Mouse (Mus musculus) adrenal gland, postnatal 10 days (tissue): Measurements from ENCODE around the gene 3110001I22Rik. TPM values are rescaled to one million over a fixed set of nuclear protein-coding genes. Genes with fewer than 3 reads are reported as not detected.
"Not testable (repeated sequence)": the region's sequence is repeated elsewhere in the genome, so short reads cannot be mapped to it uniquely, and the experiment has no call there.

Experiments
- DNase-seq: peaks from one replicate; pipeline ENCODE4 v3.0.0; 2021; ENCODE audit warnings: mixed read lengths
- long read RNA-seq, 2 experiments: library from polyadenylated mRNA; stranded (forward); transcript quantifications; one replicate each; pipeline ENCODE4 v2.0.0; 2021
- total RNA-seq, 2 experiments: library from RNA; stranded (reverse); gene quantifications; 2 replicates each; pipeline ENCODE4 v1.2.3; 2021

The 3110001I22Rik gene
- total RNA-seq: 1 to 10 TPM; 6.5 to 7.5 TPM
- long read RNA-seq, experiment 1, transcript 3110001I22Rik-203 (2 exons, 1,705 nt): major isoform, 9 of 10 reads
- long read RNA-seq, experiment 1, partial matches to known transcripts: 0 of 10 reads
- long read RNA-seq, experiment 1, other reads (novel, unspliced or antisense): 0 of 10 reads
- long read RNA-seq, experiment 2, transcript 3110001I22Rik-203 (2 exons, 1,705 nt): major isoform, 5 of 6 reads
- long read RNA-seq, experiment 2, partial matches to known transcripts: 0 of 6 reads
- long read RNA-seq, experiment 2, other reads (novel, unspliced or antisense): 1 of 6 reads

DNA sequence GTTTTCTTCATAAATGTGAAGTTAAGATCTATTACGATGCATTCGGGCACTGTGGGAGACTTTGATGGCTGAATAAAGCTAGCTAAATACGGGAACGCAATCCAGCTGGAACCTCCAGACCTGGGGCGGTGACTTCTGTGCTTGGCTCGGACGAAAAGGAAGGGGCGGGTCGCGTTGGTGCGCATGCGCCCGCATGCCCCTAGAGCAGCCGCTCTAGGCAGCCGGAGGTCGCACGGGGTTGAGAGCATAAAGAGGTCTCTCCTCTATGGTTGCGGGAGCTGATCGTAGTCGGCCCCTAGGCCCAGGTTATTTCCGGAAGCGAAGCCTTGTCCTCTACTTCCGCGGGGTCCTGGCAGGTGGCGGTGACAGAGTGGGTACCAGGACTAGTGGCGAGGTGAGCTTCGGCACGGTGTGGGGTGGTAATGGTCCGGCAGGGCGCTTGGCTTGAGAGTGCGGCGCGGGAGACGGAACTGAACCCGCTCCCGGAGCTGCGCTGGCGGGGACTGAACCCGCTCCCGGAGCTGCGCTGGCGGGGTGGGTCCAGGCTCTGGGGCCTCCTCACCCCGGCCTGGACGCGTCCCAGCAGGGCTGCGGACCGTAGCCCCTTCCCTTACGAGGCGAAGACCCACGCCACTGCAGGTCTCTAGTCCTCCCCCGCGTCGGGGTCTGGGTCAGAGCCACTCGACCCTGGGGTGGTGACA is at the start of gene 3110001I22Rik, which contains the start of gene Bfar:
TSS of gene 3110001I22Rik (plus strand) at position 245 of the 701 bp plus-strand sequence.
TSS of gene Bfar (plus strand) at position 174 of the 701 bp plus-strand sequence.
- peak; percentile 93 for DNase-seq

DNA sequence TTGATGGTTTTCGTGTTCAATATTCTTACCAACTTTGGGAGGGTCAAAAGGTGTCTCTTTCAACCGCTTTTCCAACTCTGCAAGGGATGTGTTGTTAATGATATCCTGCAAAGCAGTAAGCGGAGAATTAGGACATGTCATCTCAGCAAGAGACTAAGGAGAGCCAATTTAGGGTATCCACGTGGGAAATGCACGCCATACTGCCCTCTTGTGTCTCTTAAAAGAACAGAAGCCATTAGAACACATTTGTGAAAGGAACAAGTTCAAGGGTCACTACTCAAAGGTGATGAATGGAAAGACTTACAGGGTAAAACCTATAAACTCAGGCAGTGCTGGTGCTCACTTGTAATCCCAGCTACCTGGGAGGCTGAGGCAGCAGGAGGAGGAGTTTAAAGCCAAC is 43.4 kb upstream of the 3110001I22Rik start:
- no peak for DNase-seq

DNA sequence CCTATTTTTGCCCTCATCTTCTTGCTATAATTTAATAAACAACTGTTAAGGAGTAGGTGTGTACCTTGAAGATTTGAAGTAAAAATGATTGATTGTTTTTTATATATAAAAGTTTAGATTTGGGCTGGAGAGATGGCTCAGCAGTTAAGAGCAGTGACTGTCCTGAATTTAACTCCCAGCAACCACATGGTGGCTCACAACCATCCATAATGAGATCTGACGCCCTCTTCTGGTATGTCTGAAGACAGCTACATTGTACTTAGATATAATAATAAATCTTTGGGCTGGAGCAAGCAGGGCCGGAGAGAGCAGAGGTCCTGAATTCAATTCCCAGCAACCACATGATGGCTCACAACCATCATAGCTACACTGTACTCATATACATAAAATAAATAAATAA is 33.5 kb upstream of the 3110001I22Rik start:
- not testable (repeated sequence) for DNase-seq

DNA sequence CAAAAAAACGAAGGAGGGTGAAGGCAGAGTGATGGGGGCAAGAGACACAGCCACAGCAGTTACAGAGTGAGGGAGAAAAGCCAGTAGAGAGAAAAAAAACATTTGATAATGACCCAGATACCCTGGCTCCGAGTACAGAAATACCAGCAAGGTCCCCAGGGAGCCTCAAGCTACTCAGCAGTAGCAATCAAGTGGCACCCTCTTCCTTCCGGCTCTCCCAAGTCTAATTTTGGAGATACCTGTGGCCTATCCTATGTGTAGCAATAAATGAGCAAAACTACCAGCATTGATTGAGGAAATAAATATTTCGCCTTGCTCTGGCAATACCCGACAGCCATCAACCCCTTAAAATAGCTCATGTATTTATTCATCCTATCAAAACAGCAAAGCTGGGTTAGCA is 32.2 kb upstream of the 3110001I22Rik start:
- no peak for DNase-seq

DNA sequence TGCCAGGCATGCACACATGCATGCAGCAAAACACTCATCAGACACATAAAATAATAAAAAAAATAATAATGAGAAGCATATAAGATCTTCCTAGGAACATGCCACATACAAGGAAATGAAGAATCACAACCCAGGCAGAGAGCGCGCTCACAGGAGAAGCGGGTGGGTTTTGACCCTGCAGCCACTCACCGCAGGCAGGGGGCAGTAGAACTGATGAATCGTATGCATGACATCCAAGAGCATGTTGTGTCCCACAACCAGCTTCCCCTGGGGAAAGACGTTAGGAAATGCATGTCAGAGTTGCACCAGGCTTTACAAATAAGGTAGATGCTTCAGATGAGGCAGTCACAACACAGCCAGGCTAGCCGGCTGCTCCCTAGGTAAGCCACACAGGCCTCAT is 31.7 kb upstream of the 3110001I22Rik start:
- DNase-seq: peak; percentile 30

DNA sequence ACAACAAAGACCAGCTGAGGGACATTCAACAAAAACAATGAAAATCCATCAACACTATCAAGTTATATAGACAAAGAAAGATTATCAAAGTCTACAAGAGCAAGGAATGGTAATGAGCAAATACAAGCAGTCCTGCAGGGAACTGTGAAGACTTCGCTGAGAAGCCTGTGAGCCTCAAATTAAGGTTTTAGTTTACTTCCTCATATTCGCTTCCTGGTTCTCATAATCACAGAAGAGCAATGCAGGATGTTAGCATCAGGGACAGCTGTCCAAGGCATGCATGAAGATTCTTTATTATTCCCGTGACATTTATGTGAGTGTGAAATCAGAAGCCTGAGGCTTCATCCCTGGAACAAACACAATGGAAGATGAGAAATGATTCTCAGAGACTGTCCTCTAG is 27.3 kb upstream of the 3110001I22Rik start:
- no peak for DNase-seq

DNA sequence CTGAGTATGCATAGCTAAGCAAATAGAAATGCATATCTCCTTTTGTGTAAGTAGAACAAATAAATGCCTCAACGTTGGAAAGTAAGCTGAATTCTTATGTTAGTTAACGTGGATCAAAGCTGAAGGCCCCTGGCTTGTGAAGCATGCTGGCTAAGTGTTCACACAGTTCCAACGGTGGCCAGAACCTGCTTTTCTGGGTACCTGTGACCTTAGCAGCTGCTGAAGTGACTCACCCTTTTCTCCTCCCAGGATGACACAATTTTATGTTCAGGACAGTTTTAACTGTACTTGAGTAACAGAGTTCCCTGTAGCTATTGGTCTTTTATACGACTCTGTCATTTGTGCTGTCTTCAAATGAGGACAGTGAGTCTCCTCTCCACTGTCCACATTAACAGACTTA is 25.8 kb upstream of the 3110001I22Rik start:
- no peak for DNase-seq

DNA sequence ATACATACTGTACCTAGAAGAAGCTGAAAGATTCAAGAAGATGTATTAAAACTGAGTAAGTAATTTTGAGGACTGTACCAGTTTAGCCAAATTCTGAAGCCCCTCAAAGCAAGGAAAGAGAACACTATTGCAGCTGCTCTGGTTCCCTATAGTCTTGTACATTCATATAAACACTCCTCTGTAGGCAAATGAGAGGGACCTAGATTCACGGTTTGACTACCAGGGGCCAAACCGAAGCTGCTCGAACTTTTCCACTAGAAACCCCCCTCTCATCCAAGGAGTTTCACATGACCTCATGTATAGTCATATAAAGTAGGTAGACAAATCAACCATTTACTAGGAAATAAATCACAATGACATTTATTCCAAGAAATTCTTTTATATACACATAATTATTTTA is 12.8 kb upstream of the 3110001I22Rik start:
- DNase-seq: no peak

DNA sequence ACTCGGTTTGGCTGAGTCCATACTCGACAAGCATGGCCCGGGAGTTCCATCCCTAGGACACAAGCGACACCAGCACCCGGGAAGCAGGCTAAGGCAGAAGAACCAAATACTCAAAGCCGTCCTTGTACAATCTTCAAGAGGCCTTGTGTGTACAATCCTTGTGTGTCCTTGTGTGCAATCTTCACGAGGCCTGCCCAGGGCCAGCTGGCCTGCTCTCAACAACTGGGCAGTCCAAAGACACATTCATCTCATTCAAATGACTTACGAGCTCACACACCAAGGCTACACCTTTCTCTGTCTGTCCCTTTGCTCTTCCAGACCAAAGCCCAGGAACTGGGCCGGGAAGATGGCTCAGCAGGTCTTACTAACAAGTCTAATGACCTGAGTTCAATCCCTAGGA is 11.0 kb upstream of the 3110001I22Rik start:
- DNase-seq: peak; percentile 55

DNA sequence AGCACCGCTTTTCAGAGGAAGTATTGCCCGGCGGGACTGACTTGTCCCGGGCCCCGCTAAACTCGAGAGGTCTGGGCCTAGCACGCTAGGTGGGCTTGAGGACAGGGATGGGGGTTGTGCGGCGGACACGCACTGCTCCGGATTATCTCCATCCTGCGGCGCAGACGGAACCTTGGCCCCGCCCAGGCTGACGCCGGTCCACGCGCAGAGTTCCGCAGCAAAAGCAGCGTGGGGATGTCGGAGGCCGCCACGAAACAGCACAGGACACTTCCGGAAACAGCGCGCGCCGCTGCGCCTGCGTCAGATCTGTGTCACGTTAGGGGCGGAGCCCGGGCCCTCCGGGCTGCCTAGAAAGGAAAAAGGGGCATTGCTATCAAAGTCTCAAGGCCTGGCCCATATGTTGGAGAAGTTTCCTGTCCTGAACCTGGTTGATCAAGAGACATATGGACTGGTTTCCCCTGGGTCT is 3.8 kb upstream of the 3110001I22Rik start, which contains the start of gene Parn:
TSS of gene Parn (minus strand) at position 293 of the 466 bp plus-strand sequence.
- peak; percentile 96 for DNase-seq

DNA sequence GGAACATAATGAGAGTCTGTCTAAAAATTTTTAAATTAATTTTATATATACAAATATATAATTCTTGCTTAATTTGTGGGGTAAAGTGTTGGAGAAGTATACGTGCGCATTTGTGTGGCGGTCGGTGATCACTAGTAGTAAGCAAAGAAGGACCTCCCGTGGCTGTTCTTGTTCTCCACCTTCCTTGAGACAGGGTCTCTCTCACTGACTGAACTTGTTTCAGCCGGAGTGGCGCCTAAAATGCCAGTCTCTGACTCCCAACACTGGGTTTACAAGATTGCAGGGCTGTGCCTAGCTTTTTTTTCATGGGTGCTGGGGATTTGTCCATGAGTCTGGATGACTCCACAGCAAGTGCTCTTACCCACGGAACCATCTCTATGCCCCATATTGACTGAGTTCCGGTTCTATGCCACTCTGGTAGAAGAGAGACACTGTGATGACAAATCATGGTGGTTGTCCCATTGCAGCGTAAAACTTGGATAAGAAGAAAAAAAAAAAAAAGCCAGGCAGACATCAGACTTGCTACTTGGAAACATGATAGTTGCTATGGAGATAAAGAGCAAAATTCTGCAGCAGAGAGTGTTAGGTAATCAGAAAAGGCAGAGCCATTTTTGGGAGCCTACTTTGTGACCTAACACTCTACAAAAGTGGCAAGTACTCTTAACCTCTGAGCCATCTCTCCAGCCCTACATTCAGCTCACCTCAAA is 3.2 kb upstream of the 3110001I22Rik start:
- DNase-seq: no peak

DNA sequence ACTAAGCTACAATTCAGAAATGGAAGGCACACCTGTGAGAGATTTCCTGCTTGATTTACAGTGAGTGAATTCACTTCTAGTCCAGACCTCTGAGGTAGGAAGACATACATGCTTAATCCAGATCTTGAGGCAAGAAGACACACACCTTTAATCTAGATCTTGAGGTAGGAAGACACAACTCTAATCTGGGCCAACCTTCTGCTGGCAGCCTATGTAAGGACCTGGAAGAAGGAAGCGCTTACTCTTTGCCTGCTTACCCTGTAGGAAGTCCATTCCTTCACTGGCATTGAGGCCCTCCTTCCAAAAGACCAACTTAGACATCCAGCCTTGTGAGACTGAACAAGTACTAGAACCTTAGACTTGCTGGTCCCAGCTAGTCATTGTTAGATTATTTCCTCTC is 2.4 kb upstream of the 3110001I22Rik start:
- DNase-seq: no peak

DNA sequence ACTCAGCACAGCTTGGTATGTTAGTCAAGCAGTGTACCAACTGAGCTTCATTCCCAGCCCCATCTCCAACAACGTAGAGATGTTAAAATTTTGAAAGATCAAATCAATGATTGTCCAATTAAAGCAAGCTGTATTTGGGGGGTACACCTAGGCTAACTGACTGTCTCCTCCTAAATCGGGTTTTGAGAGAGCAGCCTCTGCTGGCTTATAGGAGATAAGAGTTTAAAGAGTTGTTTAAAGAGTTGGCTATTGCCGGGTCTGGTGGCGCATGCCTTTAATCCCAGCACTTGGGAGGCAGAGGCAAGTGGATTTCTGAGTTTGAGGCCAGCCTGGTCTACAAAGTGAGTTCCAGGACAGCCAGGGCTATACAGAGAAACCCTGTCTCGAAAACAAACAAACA is 833 bp upstream of the 3110001I22Rik start:
- DNase-seq: not testable (repeated sequence)

DNA sequence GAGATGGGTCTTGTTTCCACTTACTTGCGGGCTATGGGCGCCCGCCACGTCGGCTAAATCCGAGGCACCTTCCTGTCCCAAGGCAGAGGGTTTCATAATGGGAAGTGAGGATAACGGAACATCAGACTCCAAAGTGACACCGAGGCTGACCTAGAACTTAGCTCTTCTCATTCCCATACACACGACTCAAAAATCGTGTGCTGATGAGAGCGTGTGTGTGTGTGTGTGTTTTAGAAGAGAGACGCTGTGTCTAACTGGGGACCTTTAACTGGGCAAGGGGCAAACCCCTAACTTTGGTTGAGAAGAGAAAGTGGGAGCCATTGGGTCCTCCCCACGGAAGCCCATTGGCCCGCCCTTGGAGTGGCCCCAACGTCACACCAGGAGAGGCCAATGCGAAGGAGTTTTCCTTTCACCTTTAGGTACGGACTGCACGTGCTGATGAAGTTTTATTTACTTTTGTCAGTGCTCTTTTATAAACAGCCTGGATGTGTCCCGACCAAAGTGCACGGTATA is 713 bp downstream of the 3110001I22Rik start:
- DNase-seq: peak; percentile 84

DNA sequence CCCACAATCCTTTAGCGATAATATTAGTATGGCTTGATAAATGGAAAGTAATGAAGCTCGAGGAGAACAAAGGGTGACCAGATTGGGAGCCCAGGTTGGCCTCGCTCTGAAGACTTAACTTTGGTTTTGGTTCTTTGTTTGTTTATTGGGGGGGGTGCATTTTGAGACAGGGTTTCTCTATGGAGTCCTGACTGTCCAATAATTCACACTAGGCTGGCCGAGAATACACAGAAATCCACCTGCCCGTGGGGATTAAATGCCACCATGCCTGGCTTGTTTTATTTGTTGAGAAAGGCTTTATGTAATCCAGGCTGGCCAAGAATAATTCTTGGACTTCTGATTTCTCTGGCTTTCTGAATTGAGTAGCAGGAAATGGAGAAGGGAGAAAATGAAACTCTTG is 1.4 kb downstream of the 3110001I22Rik start:
- DNase-seq: no peak

DNA sequence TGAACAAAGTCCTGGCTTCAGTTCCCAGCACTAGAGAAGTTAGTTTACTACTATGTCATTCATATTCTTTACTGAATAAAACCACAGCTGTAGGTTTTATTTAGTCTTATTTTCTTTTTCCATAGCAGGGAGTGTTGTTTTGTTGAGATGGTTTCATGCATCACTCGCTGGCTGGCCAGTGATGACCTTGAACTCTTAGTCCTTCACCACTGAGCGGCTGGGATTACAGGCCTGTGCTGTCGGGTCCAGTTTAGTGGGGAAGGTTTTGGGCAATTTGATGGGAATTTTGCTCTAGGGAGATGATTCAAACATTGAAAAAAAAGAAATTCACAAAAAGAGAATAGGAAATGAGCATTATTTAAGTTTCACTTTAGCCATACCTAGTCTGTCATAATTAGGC is 2.8 kb downstream of the 3110001I22Rik start:
- DNase-seq: no peak

DNA sequence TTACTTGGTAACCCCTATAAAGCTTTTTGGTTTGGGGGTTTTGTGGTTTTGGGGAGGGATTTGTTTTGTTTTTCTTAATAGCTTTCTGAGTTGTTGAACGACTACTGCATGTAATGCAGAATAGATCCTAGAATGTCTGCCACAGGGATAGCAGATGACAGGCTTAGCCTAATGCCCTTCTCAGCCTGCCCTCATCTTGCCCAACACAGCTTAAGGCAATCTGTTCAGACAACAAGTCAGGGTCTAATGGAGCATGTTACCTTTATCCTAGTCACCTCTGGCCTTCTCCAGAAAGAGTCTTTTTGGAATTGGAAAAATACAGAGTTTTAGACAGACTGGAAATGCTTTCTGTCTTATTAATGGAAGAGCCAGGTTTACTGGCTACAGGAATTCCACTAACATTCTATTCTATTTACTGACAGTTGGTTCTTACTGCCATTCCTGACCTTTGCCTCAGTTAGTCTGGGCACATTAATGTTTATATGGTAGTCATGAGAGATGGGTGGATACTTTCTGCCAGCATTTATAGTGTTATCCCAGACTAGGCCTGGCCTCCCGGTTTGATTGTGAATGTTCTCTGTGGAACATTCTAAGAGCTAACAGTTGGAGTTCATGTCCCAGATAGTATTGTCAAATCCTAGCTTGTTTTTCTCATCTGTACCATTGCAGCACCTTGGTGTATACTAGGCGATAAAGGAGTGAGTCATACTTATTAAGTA is 7.0 kb downstream of the 3110001I22Rik start:
- DNase-seq: no peak

DNA sequence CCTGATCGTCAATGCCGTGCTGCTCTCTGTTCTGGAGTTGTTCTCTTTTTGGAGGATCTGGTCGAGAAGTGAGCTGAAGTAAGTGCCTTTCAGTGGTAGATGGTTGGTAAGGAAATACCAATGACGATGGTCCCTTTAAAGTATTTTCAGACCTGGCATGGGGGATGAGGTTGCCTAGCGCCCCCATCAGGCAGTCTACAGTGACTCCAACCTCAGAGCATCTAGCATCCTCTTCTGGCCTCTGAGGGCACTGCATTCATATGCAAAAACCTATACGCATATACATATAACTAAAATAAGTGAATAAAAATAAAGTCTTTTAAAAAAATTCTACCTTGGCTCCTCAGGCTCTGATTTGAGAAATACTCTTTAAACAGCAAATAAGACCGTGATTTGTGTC is 27.3 kb downstream of the 3110001I22Rik start:
- DNase-seq: no peak

DNA sequence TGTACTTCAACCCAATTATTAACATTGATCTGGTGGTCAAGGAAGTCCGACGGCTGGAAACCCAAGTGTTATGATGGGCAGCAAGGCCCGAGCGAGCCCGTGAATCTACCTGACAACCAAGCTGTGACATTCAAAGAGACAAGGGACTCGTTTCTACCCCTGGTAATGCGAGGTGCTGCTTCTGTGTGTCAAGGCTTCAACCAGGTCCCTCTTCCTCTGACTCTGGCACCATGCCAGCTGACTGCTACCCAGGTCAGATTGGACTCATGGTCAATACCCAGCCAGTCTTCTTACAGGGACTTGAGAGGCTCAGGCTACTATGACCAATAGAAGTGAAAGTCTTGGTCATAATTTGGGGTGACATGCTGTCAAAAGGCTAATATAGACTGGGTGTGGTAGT is 30.5 kb downstream of the 3110001I22Rik start:
- peak; percentile 24 for DNase-seq

DNA sequence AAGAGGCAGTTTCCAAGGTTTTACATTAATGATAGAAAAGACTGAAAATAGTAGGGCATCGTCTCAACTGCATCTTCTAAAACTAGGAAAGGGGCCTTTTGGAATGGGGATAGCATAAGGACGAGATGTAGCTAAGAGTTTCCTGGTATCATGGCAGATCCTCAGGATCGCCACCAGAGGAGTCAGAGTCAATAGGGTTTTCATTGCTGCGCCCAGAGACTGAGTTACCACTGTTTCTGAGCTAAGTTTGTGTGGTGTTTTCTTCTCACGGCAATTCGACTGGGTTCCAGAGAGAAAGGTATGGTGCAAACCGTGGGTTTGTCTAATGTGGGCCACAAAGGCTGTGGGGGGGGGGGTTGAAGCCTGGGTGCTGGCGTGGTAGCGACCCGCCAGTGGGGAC is 32.9 kb downstream of the 3110001I22Rik start:
- no peak for DNase-seq

DNA sequence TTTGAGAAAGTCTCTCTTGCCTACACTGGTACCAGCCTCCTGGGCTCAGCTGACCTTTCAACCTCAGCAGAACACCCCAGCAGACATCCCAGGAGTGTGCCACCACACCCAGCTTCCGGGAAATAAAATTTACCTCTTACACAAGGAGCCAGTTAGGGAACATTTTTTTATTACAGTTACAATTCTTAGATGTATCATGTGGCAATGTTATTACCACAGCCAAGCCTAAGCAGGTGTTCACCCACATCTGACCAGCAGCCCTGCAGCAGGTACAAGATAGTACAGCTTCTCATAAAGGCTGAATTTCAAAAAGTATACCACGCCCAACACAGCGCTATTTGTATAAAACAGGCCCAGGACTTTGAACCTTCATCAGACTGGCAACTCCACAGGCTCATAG is 43.2 kb downstream of the 3110001I22Rik start:
- no peak for DNase-seq
